Mouse (Mus musculus) c-Kit-positive CD71-negative TER-119-negative erythroid progenitor cells, embryonic 14.5 days (primary cell): ENCODE results near the gene Entpd2.
"Not testable (repeated sequence)": the region's sequence is repeated elsewhere in the genome, so short reads cannot be mapped to it uniquely, and the experiment has no call there.

Experiments
- DNase-seq: peaks from one replicate; pipeline ENCODE4 v3.0.0-alpha.2; 2013; ENCODE audit warnings: low read depth

The Entpd2 gene

GRCm38 (mm10) chr2:25394281-25395221 is 1.1 kb upstream of the Entpd2 start:
- no peak for DNase-seq

GRCm38 (mm10) chr2:25396597-25396983 is 916 bp downstream of the Entpd2 start:
- no peak for DNase-seq

- DNase-seq = no peak
These were observed 1.3 kb downstream of the Entpd2 start for GRCm38 (mm10) chr2:25397010-25397409.

GRCm38 (mm10) chr2:25398065-25398464 is 2.4 kb downstream of the Entpd2 start:
- no peak for DNase-seq

GRCm38 (mm10) chr2:25399051-25399450 is 3.4 kb downstream of the Entpd2 start, which contains the start of gene Npdc1:
Gene Npdc1, plus strand, starts transcription at chr2:25399351.
- no peak for DNase-seq

GRCm38 (mm10) chr2:25400291-25400690 is 4.6 kb downstream of the Entpd2 start:
- no peak for DNase-seq

GRCm38 (mm10) chr2:25400764-25401163 is 5.1 kb downstream of the Entpd2 start:
- DNase-seq = no peak

GRCm38 (mm10) chr2:25402377-25402971 is 6.8 kb downstream of the Entpd2 start:
- peak; percentile 95 for DNase-seq

GRCm38 (mm10) chr2:25402972-25403601 is 7.4 kb downstream of the Entpd2 start:
- DNase-seq = no peak

- DNase-seq = no peak
These were observed 8.3 kb downstream of the Entpd2 start for GRCm38 (mm10) chr2:25403994-25404393.

GRCm38 (mm10) chr2:25408908-25409307 is 13.2 kb downstream of the Entpd2 start:
- no peak for DNase-seq

- not testable (repeated sequence) for DNase-seq
These were observed 17.8 kb downstream of the Entpd2 start for GRCm38 (mm10) chr2:25413436-25413835.

- DNase-seq = no peak
These were observed 21.8 kb downstream of the Entpd2 start for GRCm38 (mm10) chr2:25417426-25417825.

- DNase-seq = no peak
These were observed 26.2 kb downstream of the Entpd2 start for GRCm38 (mm10) chr2:25421896-25422295.

- no peak for DNase-seq
These were observed 27.1 kb downstream of the Entpd2 start, which contains the start of gene Fut7 for GRCm38 (mm10) chr2:25422587-25423410. Gene Fut7, plus strand, starts transcription at chr2:25423267.

- no peak for DNase-seq
These were observed 28.0 kb downstream of the Entpd2 start for GRCm38 (mm10) chr2:25423626-25424025.

- no peak for DNase-seq
These were observed 29.8 kb downstream of the Entpd2 start for GRCm38 (mm10) chr2:25425481-25425880.

- peak; percentile 83 for DNase-seq
These were observed 31.1 kb downstream of the Entpd2 start for GRCm38 (mm10) chr2:25426721-25427191.

GRCm38 (mm10) chr2:25427256-25427655 is 31.6 kb downstream of the Entpd2 start:
- DNase-seq = no peak

GRCm38 (mm10) chr2:25428442-25429236 is 33.0 kb downstream of the Entpd2 start, which contains the start of gene Abca2:
Gene Abca2, plus strand, starts transcription at chr2:25428703.
- DNase-seq = peak; percentile 83
